Mouse (Mus musculus) midbrain, embryonic 11.5 days (tissue): ENCODE data around the gene Spsb2. TPM values are rescaled to one million over a fixed set of nuclear protein-coding genes. Genes with fewer than 3 reads are reported as not detected.
A peak's percentile ranks its signal among the peaks of the same experiment; 100 is the strongest.
"Not testable (repeated sequence)": the region's sequence is repeated elsewhere in the genome, so short reads cannot be mapped to it uniquely, and the experiment has no call there.

Experiments used
- ATAC-seq: fragments of 200-750 bp; cut with Nextera tagmentation; 2 replicates; pipeline ENCODE4 v1.8.0; 2017; ENCODE audit warnings: moderate TSS enrichment, moderate library complexity; ENCODE audit not compliant: low FRiP score
- DNase-seq: peaks from one replicate; pipeline ENCODE4 v3.0.0; 2015; ENCODE audit warnings: low spot score; ENCODE audit errors: missing footprints
- H3K27ac ChIP-seq: fragments of 300-500 bp; sonication (generic); 2 replicates; pipeline ENCODE4 v1.5.1; 2014; ENCODE audit warnings: low read depth, low read length
- H3K27me3 ChIP-seq: fragments of 300-500 bp; sonication (generic); 2 replicates; pipeline ENCODE4 v1.6.1; 2014; ENCODE audit warnings: mild to moderate bottlenecking, low read length, moderate library complexity, mixed read lengths; ENCODE audit not compliant: control insufficient read depth, insufficient read depth
- H3K36me3 ChIP-seq: fragments of 300-500 bp; sonication (generic); 2 replicates; pipeline ENCODE4 v1.6.1; 2014; ENCODE audit warnings: mild to moderate bottlenecking, low read length, moderate library complexity, mixed read lengths; ENCODE audit not compliant: control insufficient read depth, insufficient read depth
- H3K4me1 ChIP-seq: fragments of 300-500 bp; sonication (generic); 2 replicates; pipeline ENCODE4 v1.6.1; 2014; ENCODE audit warnings: low read length; ENCODE audit not compliant: control insufficient read depth, insufficient read depth
- H3K4me2 ChIP-seq: fragments of 300-500 bp; sonication (generic); 2 replicates; pipeline ENCODE4 v1.6.1; 2014; ENCODE audit warnings: mild to moderate bottlenecking, moderate library complexity
- H3K4me3 ChIP-seq: fragments of 300-500 bp; sonication (generic); 2 replicates; pipeline ENCODE4 v1.5.1; 2014; ENCODE audit warnings: low read depth, low read length
- H3K9ac ChIP-seq: fragments of 300-500 bp; sonication (generic); 2 replicates; pipeline ENCODE4 v1.6.1; 2014; ENCODE audit warnings: low read length
- H3K9me3 ChIP-seq: fragments of 300-500 bp; sonication (generic); 2 replicates; pipeline ENCODE4 v1.6.1; 2016; ENCODE audit warnings: low read length; ENCODE audit not compliant: control insufficient read depth
- WGBS: fragments of 180-500 bp; shearing (Covaris S2); extraction: QIAGEN DNeasy Blood & Tissue Kit; methylation state at CpG from one replicate; pipeline ENCODE4 v1.1.7; 2014; 5-methylcytosine and 5-hydroxymethylcytosine counted together
- polyA plus RNA-seq: library from polyadenylated mRNA; unstranded; fragments of >200 nt; fragmentation: Nextera tagmentation; extraction: Ambion mirVana; gene quantifications from 2 replicates; pipeline ENCODE4 v1.2.1, GENCODE M21; 2014

Spsb2 gene
- polyA plus RNA-seq, 1 experiment from 2014 or later: 4.8 TPM

DNA sequence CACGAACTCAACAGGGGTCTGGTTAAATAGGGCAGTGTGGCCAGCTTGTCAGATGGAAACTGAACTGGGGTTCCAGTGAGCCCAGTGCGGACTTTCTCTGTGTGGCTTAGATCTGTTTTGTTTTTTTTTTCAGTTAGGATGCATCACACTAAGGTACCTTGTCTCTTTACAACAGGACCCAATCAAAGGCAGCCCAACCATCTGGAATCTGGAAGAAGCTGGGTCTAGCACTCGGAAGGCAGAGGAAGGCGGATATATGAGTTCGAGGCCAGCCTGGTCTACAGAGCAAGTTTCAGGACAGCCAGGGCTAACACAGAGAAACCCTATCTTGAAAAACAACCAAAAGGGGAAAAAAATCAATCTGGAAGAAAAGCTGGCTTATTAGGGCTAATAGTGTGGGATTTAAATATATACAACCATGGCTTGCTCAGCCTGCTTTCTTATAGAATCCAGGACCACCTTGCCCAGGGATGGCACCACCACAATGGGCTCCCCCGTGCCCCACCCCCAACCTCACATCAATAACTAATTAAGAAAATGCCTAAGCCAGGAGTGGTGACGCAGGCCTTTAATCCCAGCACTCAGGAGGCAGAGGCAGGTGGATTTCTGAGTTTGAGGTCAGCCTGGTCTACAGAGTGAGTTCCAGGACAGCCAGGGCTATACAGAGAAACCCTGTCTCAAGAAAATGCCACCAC is 1.9 kb upstream of the Spsb2 start:
- Histone ChIP-seq H3K4me3 (no peak overlapping the region), H3K9ac (no peak overlapping the region), H3K27ac (no peak overlapping the region; the same call in 1 of the 2 replicates), H3K27me3 (no peaks in the 10 kb centered on the region), H3K4me1 (peaks cover 20% of the 10 kb centered on the region), H3K4me2 (peak overlapping the region; percentile 47; the same call in 1 of the 2 replicates), H3K36me3 (peaks cover 3% of the 10 kb centered on the region), H3K9me3 (no peaks in the 10 kb centered on the region)
- ATAC-seq (no peak), DNase-seq (peak; percentile 81)
- WGBS: 74% methylated on average over 7 of the region's 7 CpGs

DNA sequence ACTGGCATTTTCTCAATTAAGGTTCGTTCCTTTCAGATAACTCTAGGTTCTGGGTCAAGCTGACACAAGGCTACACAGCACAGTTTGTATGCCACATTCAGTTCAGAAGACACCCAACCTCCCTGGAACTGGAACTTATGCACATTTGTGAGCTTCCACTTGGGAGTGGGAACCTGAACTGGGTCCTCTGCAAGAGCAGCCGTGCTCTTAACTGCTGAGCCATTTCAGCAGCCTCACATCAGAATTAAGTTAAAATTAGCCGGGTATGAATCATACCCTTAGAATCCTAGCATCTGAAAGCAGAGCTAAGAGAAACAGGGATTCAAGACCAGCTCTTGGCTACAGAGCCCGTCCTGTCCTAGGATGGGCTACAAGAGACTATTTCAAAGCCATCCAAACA is 1.1 kb upstream of the Spsb2 start:
- H3K4me3 ChIP-seq: no peak overlapping the region
- no peaks in the 10 kb centered on the region for H3K27me3 ChIP-seq
- no peak for ATAC-seq
- peaks cover 9% of the 10 kb centered on the region for H3K36me3 ChIP-seq
- no peak overlapping the region for H3K4me2 ChIP-seq
- 90% methylated on average over 4 of the region's 4 CpGs for whole genome bisulfite sequencing
- H3K4me1 ChIP-seq: peaks cover 23% of the 10 kb centered on the region
- no peak overlapping the region for H3K9ac ChIP-seq
- no peak overlapping the region for H3K27ac ChIP-seq
- DNase-seq: peak; percentile 75
- H3K9me3 ChIP-seq: no peaks in the 10 kb centered on the region

DNA sequence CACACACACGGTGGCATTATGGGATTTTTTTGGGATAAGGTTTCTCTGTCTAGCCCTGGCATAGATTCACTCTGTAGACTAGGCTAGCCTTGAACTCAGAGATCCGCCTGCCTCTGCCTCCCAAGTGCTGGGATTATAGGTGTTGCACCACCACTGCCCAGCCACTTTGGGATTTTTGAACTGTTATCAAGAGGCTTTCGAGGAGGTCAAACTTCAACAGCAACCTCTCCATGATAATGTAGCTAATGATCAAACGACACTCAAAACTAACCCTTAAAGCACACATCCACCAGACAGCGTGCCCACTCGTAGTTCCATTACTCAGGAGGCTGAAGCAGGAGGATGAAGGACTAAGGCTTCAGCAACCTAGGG is 489 bp upstream of the Spsb2 start:
- 90% methylated on average over 6 of the region's 6 CpGs for WGBS
- ATAC-seq: no peak
- Histone ChIP-seq H3K27me3 (no peaks in the 10 kb centered on the region), H3K9me3 (no peaks in the 10 kb centered on the region), H3K4me2 (peak overlapping the region; percentile 95), H3K4me1 (peaks cover 29% of the 10 kb centered on the region), H3K27ac (no peak overlapping the region), H3K9ac (no peak overlapping the region), H3K36me3 (peaks cover 9% of the 10 kb centered on the region), H3K4me3 (peak overlapping the region; percentile 54; the same call in 1 of the 2 replicates)
- DNase-seq: no peak

DNA sequence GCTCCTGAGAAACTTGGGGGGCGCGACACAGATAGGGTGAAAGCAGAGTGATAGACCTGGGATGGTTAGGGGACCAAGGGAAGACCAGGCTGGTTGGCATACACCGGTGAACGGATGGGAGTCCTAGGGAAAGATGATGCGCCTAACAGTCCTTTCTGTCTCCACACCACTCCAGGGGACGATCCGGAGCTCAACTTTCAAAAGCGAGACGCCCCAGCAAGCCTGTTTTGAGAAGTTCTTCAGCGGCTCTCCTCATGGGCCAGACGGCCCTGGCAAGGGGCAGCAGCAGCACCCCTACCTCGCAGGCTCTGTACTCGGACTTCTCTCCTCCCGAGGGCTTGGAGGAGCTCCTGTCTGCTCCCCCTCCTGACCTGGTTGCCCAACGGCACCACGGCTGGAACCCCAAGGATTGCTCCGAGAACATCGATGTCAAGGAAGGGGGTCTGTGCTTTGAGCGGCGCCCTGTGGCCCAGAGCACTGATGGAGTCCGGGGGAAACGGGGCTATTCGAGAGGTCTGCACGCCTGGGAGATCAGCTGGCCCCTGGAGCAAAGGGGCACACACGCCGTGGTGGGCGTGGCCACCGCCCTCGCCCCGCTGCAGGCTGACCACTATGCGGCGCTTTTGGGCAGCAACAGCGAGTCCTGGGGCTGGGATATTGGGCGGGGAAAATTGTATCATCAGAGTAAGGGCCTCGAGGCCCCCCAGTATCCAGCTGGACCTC is 752 bp downstream of the Spsb2 start:
- Histone ChIP-seq H3K36me3 (peaks cover 9% of the 10 kb centered on the region), H3K9ac (peak overlapping the region; percentile 69), H3K4me3 (peak overlapping the region; percentile 54), H3K4me2 (peak overlapping the region; percentile 95), H3K9me3 (no peaks in the 10 kb centered on the region), H3K27me3 (no peaks in the 10 kb centered on the region), H3K4me1 (peaks cover 30% of the 10 kb centered on the region), H3K27ac (peak overlapping the region; percentile 73)
- ATAC-seq (peak; percentile 33), DNase-seq (peak; percentile 99)
- 0% methylated on average over 35 of the region's 35 CpGs for WGBS

DNA sequence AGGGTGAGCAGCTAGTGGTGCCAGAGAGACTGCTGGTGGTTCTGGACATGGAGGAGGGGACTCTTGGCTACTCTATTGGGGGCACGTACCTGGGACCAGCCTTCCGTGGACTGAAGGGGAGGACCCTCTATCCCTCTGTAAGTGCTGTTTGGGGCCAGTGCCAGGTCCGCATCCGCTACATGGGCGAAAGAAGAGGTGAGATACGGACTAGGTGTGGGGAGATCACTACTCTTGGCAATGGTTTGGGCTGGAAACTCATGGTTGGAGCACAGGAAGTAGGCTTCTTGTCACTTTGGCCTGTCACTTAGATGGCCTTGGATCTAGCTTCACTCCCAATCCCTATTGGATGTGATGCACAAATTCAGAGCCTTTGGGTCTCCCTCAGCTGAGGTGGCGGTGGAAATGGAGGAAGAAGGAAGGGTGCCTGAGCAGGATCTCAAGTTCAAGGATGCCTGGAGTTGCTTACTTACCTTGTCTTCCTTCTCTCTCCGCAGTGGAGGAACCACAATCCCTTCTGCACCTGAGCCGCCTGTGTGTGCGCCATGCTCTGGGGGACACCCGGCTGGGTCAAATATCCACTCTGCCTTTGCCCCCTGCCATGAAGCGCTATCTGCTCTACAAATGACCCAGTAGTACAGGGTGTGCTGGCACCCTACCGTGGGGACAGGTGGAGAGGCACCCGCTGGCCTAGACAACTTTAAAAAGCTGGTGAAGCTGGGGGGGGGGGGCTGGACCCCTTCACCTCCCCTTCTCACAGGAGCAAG is 1.5 kb downstream of the Spsb2 start:
- ATAC-seq: no peak; the same call in 1 of the 2 replicates
- H3K36me3 ChIP-seq: peaks cover 9% of the 10 kb centered on the region
- WGBS: 51% methylated on average over 14 of the region's 14 CpGs
- H3K4me3 ChIP-seq: peak overlapping the region; percentile 54
- no peak for DNase-seq
- H3K4me2 ChIP-seq: peak overlapping the region; percentile 95
- H3K9me3 ChIP-seq: no peaks in the 10 kb centered on the region
- no peak overlapping the region for H3K27ac ChIP-seq
- peaks cover 33% of the 10 kb centered on the region for H3K4me1 ChIP-seq
- peak overlapping the region; percentile 69 for H3K9ac ChIP-seq
- H3K27me3 ChIP-seq: no peaks in the 10 kb centered on the region

DNA sequence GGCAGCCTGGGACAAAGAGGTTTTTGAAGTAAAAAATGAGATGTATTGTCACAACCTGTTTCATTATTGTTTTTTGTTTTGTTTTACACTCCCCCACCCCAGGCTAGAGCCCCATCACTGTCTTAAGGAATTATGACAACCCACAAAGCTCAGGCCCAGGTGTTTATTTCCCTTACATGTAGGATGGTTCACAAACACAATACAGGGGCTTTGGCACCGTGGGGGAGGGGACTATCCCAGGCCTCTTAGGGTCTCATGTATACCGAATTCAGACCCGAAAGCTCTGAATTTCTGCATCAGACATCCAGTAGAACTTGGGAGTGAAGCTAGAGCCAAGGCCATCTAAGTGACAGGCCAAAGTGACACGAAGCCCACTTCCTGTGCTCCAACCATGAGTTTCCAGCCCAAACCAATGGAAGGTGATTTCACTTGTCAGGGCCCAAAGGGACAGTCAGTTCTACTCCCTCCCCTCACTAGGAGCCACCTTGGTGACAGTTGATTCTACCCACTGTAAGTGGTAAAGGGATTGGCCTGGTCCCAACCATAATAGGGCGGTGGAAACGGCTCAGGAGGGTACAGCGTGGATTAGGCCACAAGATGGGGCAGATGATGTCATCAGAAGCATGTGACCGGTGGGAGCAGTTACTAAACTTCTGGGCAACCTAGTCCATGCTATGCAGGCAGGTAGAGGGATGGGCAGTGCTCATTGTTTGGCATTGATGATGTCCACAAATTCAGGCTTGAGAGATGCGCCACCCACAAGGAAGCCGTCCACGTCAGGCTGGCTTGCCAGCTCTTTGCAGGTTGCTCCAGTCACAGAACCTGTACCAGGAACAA is 2.3 kb downstream of the Spsb2 start:
- not testable (repeated sequence) for ATAC-seq, H3K27me3 ChIP-seq, H3K9ac ChIP-seq, H3K9me3 ChIP-seq, H3K27ac ChIP-seq, H3K4me3 ChIP-seq, H3K4me2 ChIP-seq
- peak; percentile 81 for DNase-seq
- Histone ChIP-seq H3K36me3 (peaks cover 11% of the 10 kb centered on the region), H3K4me1 (peaks cover 30% of the 10 kb centered on the region)
- 83% methylated on average over 9 of the region's 11 CpGs for WGBS

DNA sequence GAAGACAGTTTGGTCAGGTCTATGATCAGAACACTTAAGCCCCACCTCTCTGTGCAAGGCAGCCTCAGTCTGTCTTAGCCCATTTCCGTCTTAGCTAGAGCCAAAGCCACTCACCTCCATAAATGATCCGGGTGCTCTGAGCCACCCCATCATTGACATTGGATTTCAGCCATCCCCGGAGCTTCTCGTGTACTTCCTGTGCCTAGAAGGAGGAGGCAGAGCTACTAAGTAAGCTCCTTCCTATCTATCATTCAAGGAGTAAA is 2.9 kb downstream of the Spsb2 start:
- Histone ChIP-seq H3K27ac (no peak overlapping the region), H3K36me3 (peaks cover 11% of the 10 kb centered on the region), H3K9me3 (no peaks in the 10 kb centered on the region), H3K4me1 (peaks cover 30% of the 10 kb centered on the region), H3K9ac (no peak overlapping the region), H3K4me3 (no peak overlapping the region), H3K4me2 (no peak overlapping the region), H3K27me3 (no peaks in the 10 kb centered on the region)
- whole genome bisulfite sequencing: 87% methylated on average over 4 of the region's 4 CpGs
- DNase-seq: peak; percentile 80
- ATAC-seq: no peak

DNA sequence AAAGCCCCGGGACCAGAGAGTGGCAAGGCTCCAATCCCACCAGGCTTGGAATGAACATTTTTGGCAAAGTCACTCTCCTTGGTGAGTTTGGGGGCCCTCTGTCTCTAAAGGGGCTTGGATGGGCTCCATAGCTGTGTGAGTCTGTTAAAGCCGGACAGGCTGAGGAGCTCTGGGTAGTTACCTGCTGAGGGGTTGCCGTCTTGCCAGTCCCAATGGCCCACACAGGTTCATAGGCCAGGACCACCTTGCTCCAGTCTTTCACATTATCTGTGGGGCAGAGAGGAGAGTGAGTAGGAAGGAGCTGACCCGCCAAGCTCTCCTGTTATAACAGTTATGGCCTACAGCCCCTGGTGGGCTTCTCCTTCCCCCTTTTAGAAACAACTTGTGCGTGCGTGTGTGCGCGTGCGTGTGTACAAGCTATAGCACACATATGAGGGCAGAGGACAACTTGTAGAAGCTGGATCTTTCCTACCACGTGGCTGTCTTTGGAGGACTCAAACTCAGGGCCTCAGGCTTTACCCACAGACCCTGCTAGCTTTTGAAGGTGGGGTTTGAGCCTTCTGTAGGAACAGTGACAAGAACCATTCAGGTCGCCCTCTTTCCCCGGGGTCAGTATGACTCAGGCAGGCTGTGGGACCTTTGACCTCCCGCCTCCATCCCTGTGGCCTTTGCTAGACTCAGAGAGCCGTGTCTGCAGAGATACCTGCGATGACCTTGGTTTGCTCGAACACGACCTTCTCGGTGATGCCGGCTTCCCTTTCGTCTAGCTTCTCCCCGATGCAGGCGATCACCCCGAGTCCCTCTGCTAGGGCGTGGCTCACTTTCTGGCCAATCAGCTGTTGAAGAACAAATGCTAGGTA is 3.5 kb downstream of the Spsb2 start:
- Histone ChIP-seq H3K36me3 (peaks cover 16% of the 10 kb centered on the region), H3K4me2 (peak overlapping the region; percentile 84), H3K27ac (no peak overlapping the region), H3K27me3 (no peaks in the 10 kb centered on the region), H3K4me3 (peak overlapping the region; percentile 76), H3K9me3 (no peaks in the 10 kb centered on the region), H3K9ac (peak overlapping the region; percentile 84), H3K4me1 (peaks cover 30% of the 10 kb centered on the region)
- DNase-seq: peak; percentile 75
- no peak for ATAC-seq
- 85% methylated on average over 24 of the region's 24 CpGs for WGBS
